Mouse (Mus musculus) adrenal gland, postnatal 4 days (tissue): ENCODE data around the gene Wdr19. TPM values are rescaled to one million over a fixed set of nuclear protein-coding genes. Genes with fewer than 3 reads are reported as not detected.

Experiments
- DNase-seq, 2 experiments: peaks; one replicate each; pipeline ENCODE4 v3.0.0; 2021 to 2022; ENCODE audit warnings: low spot score in 2 of 2, mixed read lengths in 2 of 2
- long read RNA-seq, 2 experiments: library from polyadenylated mRNA; stranded (forward); transcript quantifications; one replicate each; pipeline ENCODE4 v2.0.0; 2021
- total RNA-seq, 2 experiments: library from RNA; stranded (reverse); gene quantifications; 2 replicates each; pipeline ENCODE4 v1.2.3; 2021

Wdr19 gene
- total RNA-seq: 10 to 100 TPM; 15.6 to 17.8 TPM
- long read RNA-seq, experiment 1, full-length matches to known transcripts: 3 of 6 reads
- long read RNA-seq, experiment 1, partial matches to known transcripts: 1 of 6 reads
- long read RNA-seq, experiment 1, other reads (novel, unspliced or antisense): 2 of 6 reads
- long read RNA-seq, experiment 2, full-length matches to known transcripts: 6 of 10 reads
- long read RNA-seq, experiment 2, partial matches to known transcripts: 1 of 10 reads
- long read RNA-seq, experiment 2, other reads (novel, unspliced or antisense): 3 of 10 reads

- DNase-seq: peak; percentile 92 to 96
Measured at GRCm38 (mm10) chr5:65199346-65200128, at the start of gene Wdr19. Wdr19 (plus strand) TSS chr5:65199696.

DNA sequence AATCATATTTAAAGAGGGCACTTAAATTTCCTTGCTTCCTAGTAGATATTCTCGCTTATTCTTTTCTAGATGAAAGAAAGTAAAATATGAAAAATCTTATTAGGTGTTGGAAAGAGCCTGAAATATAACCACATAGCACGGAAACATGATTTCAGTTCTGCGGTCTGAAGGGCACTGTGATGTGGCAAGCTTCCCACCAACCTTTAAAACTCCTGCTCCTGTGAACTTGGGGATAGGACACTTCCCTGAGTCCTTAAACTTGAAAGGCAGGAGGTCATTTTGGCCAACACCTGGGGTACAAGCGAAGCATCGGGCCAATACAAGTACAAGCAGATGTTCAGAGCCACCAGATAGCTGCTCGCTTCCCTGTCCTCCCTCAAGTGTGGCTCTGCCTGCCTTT lies 49.8 kb upstream of the Wdr19 start:
- DNase-seq: no peak

GRCm38 (mm10) chr5:65150376-65150955 lies 49.0 kb upstream of the Wdr19 start:
- no peak for DNase-seq

GRCm38 (mm10) chr5:65151276-65151675 lies 48.2 kb upstream of the Wdr19 start:
- DNase-seq: no peak

DNA sequence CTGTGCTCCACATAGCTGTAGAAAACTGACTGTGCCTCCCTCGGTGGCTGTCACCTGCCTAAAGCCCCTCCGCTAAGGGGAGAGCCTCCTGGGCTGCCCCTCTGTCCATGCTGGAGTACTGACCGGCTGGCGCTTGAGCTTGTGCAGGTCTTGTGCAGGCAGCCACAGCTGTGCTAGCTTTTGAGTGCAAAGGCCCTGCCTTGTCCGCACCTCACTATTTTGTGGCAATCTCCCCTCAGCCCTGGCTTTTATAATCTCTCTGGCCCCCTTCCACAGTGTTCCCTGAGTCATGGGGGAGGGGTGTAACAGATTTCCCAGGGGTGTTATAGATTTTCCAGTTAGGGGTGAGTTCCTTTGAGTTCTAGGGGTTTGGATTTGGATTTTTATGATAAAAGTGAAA lies 47.7 kb upstream of the Wdr19 start:
- DNase-seq: no peak

DNA sequence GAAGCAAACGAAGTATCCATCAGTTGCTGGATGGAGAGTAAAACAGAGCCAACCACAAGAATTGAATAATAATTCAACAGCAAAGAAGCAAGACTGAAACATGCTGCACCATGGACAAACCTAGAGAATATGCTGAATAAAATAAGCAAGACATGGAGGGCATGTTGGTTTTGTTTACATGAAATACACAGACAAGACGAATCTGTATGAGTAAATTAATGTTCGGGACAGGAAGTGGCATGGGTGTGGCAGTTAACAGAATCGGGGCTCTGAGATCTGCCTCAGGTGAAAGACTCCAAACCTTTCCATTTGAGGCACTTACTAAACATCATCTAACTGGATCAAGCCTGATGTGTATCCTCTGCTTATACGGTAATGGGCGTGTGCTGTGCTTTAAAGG lies 45.2 kb upstream of the Wdr19 start:
- no peak for DNase-seq

DNA sequence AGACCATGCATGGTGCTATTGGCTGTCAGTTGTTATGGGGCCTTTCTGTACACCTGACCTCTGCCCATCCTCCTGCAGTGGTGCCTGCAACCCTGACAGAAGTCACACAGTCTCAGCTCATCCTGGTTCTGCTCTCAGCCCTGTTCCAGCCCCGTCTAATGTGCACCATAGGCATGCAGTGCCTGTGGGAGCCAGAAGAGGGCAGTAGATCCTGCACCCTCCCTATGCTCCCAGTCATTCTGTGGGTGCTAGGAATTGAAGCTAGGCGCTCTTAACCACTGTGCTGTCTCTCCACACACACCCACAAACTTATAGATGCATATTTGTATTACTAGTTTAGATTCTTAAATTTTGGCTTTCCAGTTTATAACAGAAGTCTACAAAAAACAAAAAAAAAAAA lies 42.6 kb upstream of the Wdr19 start:
- DNase-seq: no peak

- DNase-seq: no peak
Measured at GRCm38 (mm10) chr5:65157412-65158381, 41.8 kb upstream of the Wdr19 start.

DNA sequence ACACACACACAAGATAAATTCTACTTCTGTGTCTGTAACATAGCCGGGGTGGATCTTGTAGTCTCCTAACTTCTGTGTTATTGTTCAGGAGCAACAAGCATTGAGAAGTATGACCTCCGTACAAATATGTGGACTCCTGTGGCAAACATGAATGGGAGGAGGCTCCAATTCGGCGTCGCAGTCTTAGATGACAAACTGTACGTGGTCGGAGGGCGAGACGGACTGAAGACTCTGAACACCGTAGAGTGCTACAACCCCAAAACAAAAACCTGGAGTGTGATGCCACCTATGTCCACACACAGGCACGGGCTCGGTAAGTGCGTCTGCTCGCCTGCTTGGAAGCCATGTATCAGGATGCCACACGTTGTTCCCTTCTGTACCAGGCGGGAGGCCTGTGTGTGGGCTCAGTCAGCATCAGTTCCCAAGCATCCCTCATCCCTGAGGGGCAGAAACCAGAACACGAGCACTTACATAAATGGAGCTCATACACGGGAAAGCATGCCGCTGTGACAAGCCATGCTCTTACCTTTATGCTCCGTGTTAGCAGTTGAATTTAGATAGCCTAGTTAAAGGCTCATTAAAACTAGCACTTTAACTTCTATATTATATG lies 40.7 kb upstream of the Wdr19 start:
- no peak for DNase-seq

- DNase-seq: no peak
Measured at GRCm38 (mm10) chr5:65163001-65163400, 36.5 kb upstream of the Wdr19 start.

DNA sequence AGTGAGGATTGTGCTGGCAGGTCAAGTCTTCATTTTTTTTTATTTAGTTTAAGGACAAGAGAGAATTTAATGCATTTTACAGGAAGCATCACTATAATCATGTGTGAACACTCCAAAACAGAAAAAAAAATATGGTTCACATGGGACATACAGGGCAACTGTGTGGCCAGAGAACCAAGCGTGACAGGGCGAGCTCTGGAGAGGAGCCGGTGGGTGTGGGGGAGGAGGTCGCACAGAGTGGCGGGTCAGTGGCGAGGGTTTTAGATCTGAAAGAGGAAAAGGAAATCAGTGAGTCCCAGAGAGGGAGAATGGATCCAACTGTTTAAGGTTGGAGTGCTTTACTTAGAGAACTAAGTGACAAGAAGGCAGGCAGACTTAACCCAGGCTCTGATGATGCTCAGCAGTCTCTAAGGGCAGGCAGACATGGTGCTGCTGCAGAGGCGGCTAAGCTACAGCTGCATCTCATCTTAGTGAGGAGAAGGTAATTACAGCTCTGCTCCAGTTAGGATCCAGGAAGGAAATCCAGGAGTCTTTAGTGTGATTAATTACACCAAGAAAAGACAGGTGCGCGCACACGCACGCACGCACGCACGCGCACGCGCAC lies 35.9 kb upstream of the Wdr19 start:
- no peak for DNase-seq

GRCm38 (mm10) chr5:65170206-65170605 lies 29.3 kb upstream of the Wdr19 start:
- no peak for DNase-seq

DNA sequence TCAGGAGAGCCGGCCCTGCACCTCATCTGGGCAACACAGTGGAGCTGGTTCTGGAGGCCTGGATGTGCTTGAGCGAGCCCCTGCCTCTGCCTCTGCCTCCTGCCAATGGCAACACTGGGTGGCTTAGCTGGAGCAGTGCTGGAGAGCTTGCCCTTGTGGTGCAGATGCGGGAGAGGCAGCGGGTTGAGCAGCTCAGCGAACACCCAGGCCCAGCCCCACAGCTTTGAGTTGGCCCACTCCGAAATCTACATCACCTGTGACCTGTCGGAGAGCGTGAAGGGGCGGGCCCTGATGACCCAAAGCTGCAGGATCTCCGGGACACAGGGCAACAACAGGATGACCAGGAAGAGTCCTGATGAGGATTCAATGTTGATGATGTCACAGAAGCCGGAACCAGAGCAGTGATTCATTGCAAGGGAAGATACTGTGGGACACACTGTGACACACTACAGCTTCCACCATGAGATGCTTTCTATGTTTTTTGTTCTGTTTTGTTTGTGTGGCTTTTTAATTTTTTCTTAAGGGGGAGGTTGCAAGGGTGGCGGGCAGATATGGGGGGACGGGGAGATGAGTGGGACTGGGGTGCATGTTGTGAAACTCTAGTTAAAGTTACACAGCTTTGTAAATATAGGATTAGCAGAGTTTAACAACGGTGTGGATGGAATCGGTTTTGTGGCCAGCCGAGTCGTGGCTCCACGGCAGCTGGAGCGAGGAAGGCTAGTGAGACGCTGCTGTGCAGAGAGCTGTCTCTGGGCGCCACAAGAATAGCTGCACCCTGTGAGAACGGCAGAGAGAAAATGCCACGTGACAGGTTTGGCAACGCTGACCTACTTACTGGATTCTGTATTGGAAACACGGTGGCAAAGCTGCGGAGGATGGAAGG lies 24.2 kb upstream of the Wdr19 start:
- no peak for DNase-seq

DNA sequence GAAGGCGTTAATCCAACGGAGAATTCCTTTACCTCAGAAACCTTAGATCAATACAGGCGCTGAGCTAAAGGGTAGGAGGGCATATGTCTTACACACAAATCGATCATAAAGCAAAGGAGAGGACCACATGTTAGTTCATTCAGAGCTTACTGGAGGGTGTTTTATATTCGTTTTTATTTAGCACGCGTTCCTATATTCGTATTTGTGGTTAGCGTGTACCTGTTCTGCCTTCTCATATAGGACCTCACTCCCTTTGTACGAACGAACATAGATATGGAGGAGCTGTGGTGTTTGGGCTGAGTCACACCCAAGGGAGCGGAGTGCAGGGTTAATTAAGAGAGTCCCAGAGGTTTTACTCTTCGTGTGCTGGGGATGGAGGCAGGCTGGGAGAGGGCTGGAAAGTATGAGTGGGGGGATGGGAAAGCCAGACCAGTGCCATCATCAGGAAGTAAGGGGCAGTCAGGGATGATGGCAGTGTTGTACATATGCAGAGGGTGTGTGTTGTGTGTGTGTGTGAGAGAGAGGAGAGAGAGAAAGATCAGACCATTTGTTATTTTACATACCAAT lies 23.5 kb upstream of the Wdr19 start:
- no peak for DNase-seq

DNA sequence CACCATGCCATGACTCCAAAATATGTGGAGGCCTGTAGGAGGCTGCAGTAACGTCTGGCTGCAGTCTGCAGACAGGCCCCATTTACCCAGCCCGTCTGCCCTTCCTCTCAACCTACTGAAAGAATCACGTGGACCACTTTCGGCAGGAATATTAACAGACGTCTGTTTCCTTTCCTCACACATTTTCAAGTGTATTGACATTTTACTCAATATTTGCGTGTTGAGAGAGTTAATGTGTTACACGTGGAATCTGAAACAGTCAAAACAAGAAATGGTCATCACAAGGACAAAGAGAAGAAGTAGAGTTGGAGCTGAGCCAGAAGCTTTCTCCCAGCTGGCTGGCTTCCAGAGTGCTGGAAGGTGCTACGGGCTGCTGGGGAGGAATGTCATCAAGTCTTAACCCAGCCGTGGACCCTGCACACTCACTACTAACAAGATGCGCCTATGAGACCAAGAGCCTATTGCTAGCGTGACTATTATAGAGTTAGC lies 22.4 kb upstream of the Wdr19 start:
- no peak for DNase-seq

DNA sequence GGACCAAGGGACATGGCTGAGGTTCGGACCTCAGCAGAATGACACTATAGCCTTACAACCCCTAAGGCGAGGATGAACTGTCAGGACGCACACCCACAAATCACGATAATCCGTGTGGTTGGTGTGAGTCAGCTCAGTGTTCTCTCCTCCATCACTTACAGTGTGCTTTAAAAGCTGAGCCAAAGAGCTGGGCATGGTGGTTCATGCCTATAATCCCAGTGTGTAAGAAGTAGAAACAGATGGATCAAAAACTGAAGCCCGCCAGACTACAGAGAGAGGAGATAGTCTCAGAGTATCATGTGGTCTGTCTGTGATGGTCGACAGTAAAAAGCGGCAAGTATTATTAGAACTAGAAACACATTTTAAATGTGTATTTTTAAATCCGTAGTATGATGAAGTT lies 21.0 kb upstream of the Wdr19 start:
- no peak for DNase-seq

- DNase-seq: no peak
Measured at GRCm38 (mm10) chr5:65181160-65181793, 18.2 kb upstream of the Wdr19 start.

DNA sequence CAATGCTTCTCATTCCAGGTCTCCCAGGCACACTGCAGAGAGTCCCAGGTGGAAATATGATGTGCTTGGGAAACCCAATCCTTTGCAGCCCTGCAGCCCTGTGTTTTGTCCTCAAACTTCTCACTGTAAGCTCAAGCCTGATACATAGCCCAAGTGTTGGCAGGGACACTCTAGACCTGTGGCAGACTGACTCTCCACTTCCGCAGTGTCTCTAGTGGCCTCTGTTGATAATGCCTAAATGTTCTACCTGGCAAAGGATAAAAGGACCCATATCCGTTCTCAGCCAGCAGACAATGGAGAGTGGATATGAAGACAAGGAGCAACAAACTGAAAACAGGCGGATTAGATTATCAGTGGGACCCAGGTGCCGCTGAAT lies 17.7 kb upstream of the Wdr19 start:
- no peak for DNase-seq
